Mouse (Mus musculus) retina, embryonic 14.5 days (tissue): Measurements from ENCODE around the gene Kdsr.
"Not testable (repeated sequence)": the region's sequence is repeated elsewhere in the genome, so short reads cannot be mapped to it uniquely, and the experiment has no call there.

Source experiments
- DNase-seq: peaks from one replicate; pipeline ENCODE4 v3.0.0-alpha.2; 2015; ENCODE audit warnings: low spot score

Gene Kdsr

GRCm38 (mm10) chr1:106738092-106738491 lies 21.4 kb downstream of the Kdsr start:
- peak; percentile 40 for DNase-seq

GRCm38 (mm10) chr1:106736211-106736610 lies 23.3 kb downstream of the Kdsr start:
- DNase-seq, result no peak

- DNase-seq, result peak; percentile 77
Measured at GRCm38 (mm10) chr1:106735586-106735985, 23.9 kb downstream of the Kdsr start.

- no peak for DNase-seq
Measured at GRCm38 (mm10) chr1:106722061-106722460, 37.5 kb downstream of the Kdsr start.

- DNase-seq, result not testable (repeated sequence)
Measured at GRCm38 (mm10) chr1:106717736-106718135, 41.8 kb downstream of the Kdsr start.

GRCm38 (mm10) chr1:106717071-106717601 lies 42.4 kb downstream of the Kdsr start:
- peak; percentile 87 for DNase-seq

GRCm38 (mm10) chr1:106716141-106716540 lies 43.4 kb downstream of the Kdsr start:
- DNase-seq, result no peak

- no peak for DNase-seq
Measured at GRCm38 (mm10) chr1:106715111-106716083, 44.1 kb downstream of the Kdsr start.

GRCm38 (mm10) chr1:106714530-106714981 lies 45.0 kb downstream of the Kdsr start:
- DNase-seq, result peak; percentile 63

GRCm38 (mm10) chr1:106713621-106714529 lies 45.7 kb downstream of the Kdsr start, which contains the start of gene Bcl2:
Gene Bcl2 (minus strand): TSS chr1:106714274.
- DNase-seq, result peak; percentile 79

- DNase-seq, result peak; percentile 72
Measured at GRCm38 (mm10) chr1:106712330-106712729, 47.2 kb downstream of the Kdsr start.

GRCm38 (mm10) chr1:106711356-106712125 lies 48.0 kb downstream of the Kdsr start:
- DNase-seq, result no peak

GRCm38 (mm10) chr1:106710202-106710601 lies 49.3 kb downstream of the Kdsr start:
- DNase-seq, result no peak

- DNase-seq, result no peak
Measured at GRCm38 (mm10) chr1:106707036-106707880, 52.3 kb downstream of the Kdsr start.

- no peak for DNase-seq
Measured at GRCm38 (mm10) chr1:106703183-106703582, 56.3 kb downstream of the Kdsr start.

GRCm38 (mm10) chr1:106702471-106703175 lies 56.9 kb downstream of the Kdsr start:
- peak; percentile 69 for DNase-seq

GRCm38 (mm10) chr1:106700520-106701114 lies 58.9 kb downstream of the Kdsr start:
- no peak for DNase-seq

GRCm38 (mm10) chr1:106696472-106696871 lies 63.1 kb downstream of the Kdsr start:
- DNase-seq, result no peak

GRCm38 (mm10) chr1:106695649-106696048 lies 63.9 kb downstream of the Kdsr start:
- no peak for DNase-seq
